Mouse (Mus musculus): Measurements from ENCODE around the gene Slc35f1.

The Slc35f1 gene

GRCm38 (mm10) chr10:52926330-52926729 is 236.0 kb downstream of the Slc35f1 start:
- no peak for DNase-seq (ENCODE audit: low spot score)

- no peak for DNase-seq (ENCODE audit: low spot score)
Measured at GRCm38 (mm10) chr10:52932159-52932558, 241.8 kb downstream of the Slc35f1 start.

- DNase-seq (ENCODE audit: low spot score): no peak
Measured at GRCm38 (mm10) chr10:52934615-52935014, 244.3 kb downstream of the Slc35f1 start.

- no peak for DNase-seq (ENCODE audit: low spot score)
Measured at GRCm38 (mm10) chr10:52940111-52940830, 249.9 kb downstream of the Slc35f1 start.

GRCm38 (mm10) chr10:52940831-52941216 is 250.5 kb downstream of the Slc35f1 start:
- DNase-seq (ENCODE audit: low spot score): no peak

- DNase-seq (ENCODE audit: low spot score): no peak
Measured at GRCm38 (mm10) chr10:52952581-52952980, 262.2 kb downstream of the Slc35f1 start.

GRCm38 (mm10) chr10:52956728-52957127 is 266.4 kb downstream of the Slc35f1 start:
- no peak for DNase-seq (ENCODE audit: low spot score)

GRCm38 (mm10) chr10:52979251-52979650 is 288.9 kb downstream of the Slc35f1 start:
- no peak for DNase-seq (ENCODE audit: low spot score)

- DNase-seq (ENCODE audit: low spot score): no peak
Measured at GRCm38 (mm10) chr10:52982836-52983235, 292.5 kb downstream of the Slc35f1 start.

- DNase-seq (ENCODE audit: low spot score): no peak
Measured at GRCm38 (mm10) chr10:52992246-52992645, 301.9 kb downstream of the Slc35f1 start.

GRCm38 (mm10) chr10:52996886-52997285 is 306.6 kb downstream of the Slc35f1 start:
- no peak for DNase-seq (ENCODE audit: low spot score)

- no peak for DNase-seq (ENCODE audit: low spot score)
Measured at GRCm38 (mm10) chr10:53001136-53001535, 310.8 kb downstream of the Slc35f1 start.

- DNase-seq (ENCODE audit: low spot score): no peak
Measured at GRCm38 (mm10) chr10:53006229-53007190, 316.2 kb downstream of the Slc35f1 start.

GRCm38 (mm10) chr10:53013878-53014277 is 323.5 kb downstream of the Slc35f1 start:
- DNase-seq (ENCODE audit: low spot score): no peak

GRCm38 (mm10) chr10:53028454-53028853 is 338.1 kb downstream of the Slc35f1 start:
- no peak for DNase-seq (ENCODE audit: low spot score)

- DNase-seq (ENCODE audit: low spot score): no peak
Measured at GRCm38 (mm10) chr10:53035202-53035601, 344.9 kb downstream of the Slc35f1 start.

GRCm38 (mm10) chr10:53045931-53046330 is 355.6 kb downstream of the Slc35f1 start:
- no peak for DNase-seq (ENCODE audit: low spot score)

GRCm38 (mm10) chr10:53052521-53052920 is 362.2 kb downstream of the Slc35f1 start:
- no peak for DNase-seq (ENCODE audit: low spot score)

GRCm38 (mm10) chr10:53060745-53061144 is 370.4 kb downstream of the Slc35f1 start:
- no peak for DNase-seq (ENCODE audit: low spot score)

GRCm38 (mm10) chr10:53062741-53063140 is 372.4 kb downstream of the Slc35f1 start:
- DNase-seq (ENCODE audit: low spot score): no peak

- DNase-seq (ENCODE audit: low spot score): no peak
Measured at GRCm38 (mm10) chr10:53087811-53088210, 397.5 kb downstream of the Slc35f1 start.

GRCm38 (mm10) chr10:53091525-53091924 is 401.2 kb downstream of the Slc35f1 start:
- no peak for DNase-seq (ENCODE audit: low spot score)

- DNase-seq (ENCODE audit: low spot score): no peak
Measured at GRCm38 (mm10) chr10:53096446-53096845, 406.1 kb downstream of the Slc35f1 start.

Data from ovary, postnatal 36 days (tissue).